Mouse (Mus musculus) testis, adult 2 months (tissue): Measurements from ENCODE around the gene Gm42674. TPM values are rescaled to one million over a fixed set of nuclear protein-coding genes. Genes with fewer than 3 reads are reported as not detected.

ENCODE experiments used
- H3K27ac ChIP-seq: fragments of 200-500 bp; 2 replicates; pipeline ENCODE4 v1.5.1; 2012; ENCODE audit warnings: low read depth, low read length; ENCODE audit not compliant: control insufficient read depth, insufficient read depth
- H3K27me3 ChIP-seq: fragments of 200-500 bp; 2 replicates; pipeline ENCODE4 v1.6.1; 2012; ENCODE audit warnings: mild to moderate bottlenecking, low read length, moderate library complexity; ENCODE audit not compliant: control insufficient read depth, insufficient read depth
- H3K36me3 ChIP-seq: fragments of 200-500 bp; 2 replicates; pipeline ENCODE4 v1.6.1; 2012; ENCODE audit warnings: mild to moderate bottlenecking, low read length; ENCODE audit not compliant: control insufficient read depth, insufficient read depth
- H3K4me1 ChIP-seq: fragments of 200-500 bp; 2 replicates; pipeline ENCODE4 v1.6.1; 2012; ENCODE audit warnings: low read length; ENCODE audit not compliant: control insufficient read depth, insufficient read depth
- H3K4me3 ChIP-seq: fragments of 200-500 bp; 2 replicates; pipeline ENCODE4 v1.5.1; 2012; ENCODE audit warnings: low read depth, mild to moderate bottlenecking, low read length, moderate library complexity, mixed read lengths; ENCODE audit not compliant: control insufficient read depth
- CTCF ChIP-seq: fragments of 200-500 bp; IDR thresholded peaks from 2 replicates; pipeline ENCODE4 v1.5.1; 2012; ENCODE audit warnings: low read depth, mild to moderate bottlenecking, inconsistent platforms, low read length, moderate library complexity; ENCODE audit not compliant: control insufficient read depth, insufficient read depth, insufficient replicate concordance
- POLR2A ChIP-seq: fragments of 200-500 bp; IDR thresholded peaks from 2 replicates; pipeline ENCODE4 v1.6.1; 2012; ENCODE audit warnings: low read depth, mild to moderate bottlenecking, inconsistent platforms, low read length, moderate library complexity; ENCODE audit not compliant: control insufficient read depth
- polyA plus RNA-seq: library from polyadenylated mRNA; depleted of rRNA; stranded (reverse); fragments of >200 nt; gene quantifications from 2 replicates; pipeline ENCODE4 v1.2.3, GENCODE M21; 2012; rRNA removed

Gm42674 gene
- polyA plus RNA-seq = not detected in 2 replicates

GRCm38 (mm10) chr3:90601486-90602110 lies at the start of gene Gm42674:
Gene Gm42674 (plus strand): TSS chr3:90601904.
- Histone ChIP-seq H3K4me1 (no peaks in the 10 kb centered on the region; the same call in 1 of the 2 replicates), H3K27ac (no peak within 1 kb of the TSS), H3K27me3 (no peaks in the 10 kb centered on the region)

DNA sequence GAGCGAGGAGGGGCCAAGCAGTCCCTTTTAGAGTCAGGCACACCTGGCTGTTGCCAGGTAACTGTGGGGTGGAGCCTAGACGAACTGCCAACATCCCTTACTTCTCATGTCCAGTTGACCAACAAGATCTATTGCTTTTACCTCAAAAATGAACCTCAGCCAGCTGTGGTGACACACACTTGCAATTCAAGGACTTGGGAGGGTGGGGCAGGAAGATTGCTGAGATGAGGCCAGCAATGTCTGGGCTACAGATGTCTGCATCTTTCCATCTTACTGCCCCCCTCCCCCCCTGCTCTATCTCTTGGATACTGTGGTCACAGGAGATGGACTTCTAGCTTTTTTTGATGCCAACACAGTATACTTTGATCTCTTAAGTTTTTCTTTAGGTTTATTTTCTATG lies 49.5 kb upstream of the Gm42674 start:
- TF ChIP-seq CTCF (no peak), POLR2A (no peak)

More at GRCm38 (mm10) chr3:90601486-90602110, at the start of gene Gm42674:
- H3K4me3 ChIP-seq = no peak within 1 kb of the TSS
- no peaks in the 10 kb centered on the region for H3K36me3 ChIP-seq
- TF ChIP-seq POLR2A (no peak), CTCF (no peak)

DNA sequence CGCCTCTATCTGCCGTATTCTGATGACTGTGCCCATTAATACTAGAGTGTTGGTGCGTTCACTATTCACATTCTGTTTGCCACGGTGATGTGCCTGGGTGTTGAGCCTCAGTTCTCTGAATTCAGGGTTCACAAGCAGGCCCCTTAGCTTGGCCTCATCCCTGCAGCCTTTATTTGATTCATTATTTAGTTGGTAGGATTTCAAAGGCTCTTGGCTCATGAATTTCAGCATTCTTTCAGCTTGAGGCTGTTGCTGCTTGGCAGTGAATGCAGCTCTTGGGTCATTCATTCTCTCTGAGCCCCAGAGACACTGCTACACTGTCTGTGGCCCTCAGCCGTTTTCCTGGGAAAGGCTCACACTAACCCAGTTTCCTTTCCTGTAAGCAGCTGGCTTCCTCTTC lies 45.8 kb upstream of the Gm42674 start:
- TF ChIP-seq POLR2A (no peak), CTCF (no peak)
- Histone ChIP-seq H3K4me3 (no peak overlapping the region), H3K4me1 (peaks cover 2% of the 10 kb centered on the region; the same call in 1 of the 2 replicates), H3K27ac (no peak overlapping the region), H3K36me3 (no peaks in the 10 kb centered on the region), H3K27me3 (no peaks in the 10 kb centered on the region)

More for the DNA sequence above, 49.5 kb upstream of the Gm42674 start:
- H3K36me3 ChIP-seq = no peaks in the 10 kb centered on the region
- H3K4me3 ChIP-seq = no peak overlapping the region
- H3K27ac ChIP-seq = no peak overlapping the region
- no peaks in the 10 kb centered on the region for H3K27me3 ChIP-seq
- H3K4me1 ChIP-seq = peaks cover 2% of the 10 kb centered on the region; the same call in 1 of the 2 replicates

DNA sequence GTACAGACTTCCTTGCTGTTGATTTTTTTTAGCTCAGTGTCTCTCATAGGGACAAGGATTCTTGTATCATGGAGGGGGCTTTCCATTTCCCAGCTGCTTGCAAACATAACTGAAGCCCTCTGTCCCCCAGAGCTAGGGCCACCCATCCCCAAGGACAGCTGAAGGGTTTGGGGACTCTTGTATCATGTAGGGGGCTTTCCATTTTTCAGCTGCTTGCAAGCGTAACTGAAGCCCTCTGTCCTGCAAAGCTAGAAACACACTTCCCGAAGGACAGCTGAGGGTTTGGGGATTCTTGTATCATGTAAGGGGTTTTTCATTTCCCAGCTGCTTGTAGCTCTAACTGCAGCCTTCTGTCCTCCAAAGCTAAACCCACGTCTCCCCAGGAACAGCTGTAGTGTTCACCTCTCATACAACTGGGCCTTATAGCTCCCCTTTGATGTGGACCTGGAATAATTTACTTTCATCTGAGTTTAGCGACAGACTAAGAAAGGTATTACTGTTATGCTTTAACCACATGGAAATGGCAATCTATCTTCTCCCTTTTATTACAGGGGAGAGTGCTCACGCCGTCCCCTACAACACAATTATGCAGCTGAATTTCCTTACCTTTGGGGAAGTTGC lies 41.6 kb upstream of the Gm42674 start, which contains the start of gene S100a3:
Gene S100a3 (plus strand): TSS at position 571 of the 621 bp plus-strand sequence.
- Histone ChIP-seq H3K4me3 (no peak within 1 kb of the TSS), H3K27ac (no peak within 1 kb of the TSS), H3K27me3 (no peaks in the 10 kb centered on the region), H3K36me3 (no peaks in the 10 kb centered on the region), H3K4me1 (no peaks in the 10 kb centered on the region)
- no peak for TF ChIP-seq CTCF
- TF ChIP-seq POLR2A = no peak

- H3K36me3 ChIP-seq = no peaks in the 10 kb centered on the region
- TF ChIP-seq CTCF = no peak
- TF ChIP-seq POLR2A = no peak
- H3K4me3 ChIP-seq = no peak overlapping the region
- H3K4me1 ChIP-seq = no peaks in the 10 kb centered on the region
- H3K27ac ChIP-seq = no peak overlapping the region
- no peaks in the 10 kb centered on the region for H3K27me3 ChIP-seq
Observed at GRCm38 (mm10) chr3:90574691-90575090, 27.0 kb upstream of the Gm42674 start.

- H3K27ac ChIP-seq = no peak overlapping the region
- H3K27me3 ChIP-seq = no peaks in the 10 kb centered on the region
- no peaks in the 10 kb centered on the region for H3K4me1 ChIP-seq
- no peak overlapping the region for H3K4me3 ChIP-seq
- TF ChIP-seq POLR2A (no peak), CTCF (no peak)
- H3K36me3 ChIP-seq = no peaks in the 10 kb centered on the region
Observed at GRCm38 (mm10) chr3:90575320-90575719, 26.4 kb upstream of the Gm42674 start.

DNA sequence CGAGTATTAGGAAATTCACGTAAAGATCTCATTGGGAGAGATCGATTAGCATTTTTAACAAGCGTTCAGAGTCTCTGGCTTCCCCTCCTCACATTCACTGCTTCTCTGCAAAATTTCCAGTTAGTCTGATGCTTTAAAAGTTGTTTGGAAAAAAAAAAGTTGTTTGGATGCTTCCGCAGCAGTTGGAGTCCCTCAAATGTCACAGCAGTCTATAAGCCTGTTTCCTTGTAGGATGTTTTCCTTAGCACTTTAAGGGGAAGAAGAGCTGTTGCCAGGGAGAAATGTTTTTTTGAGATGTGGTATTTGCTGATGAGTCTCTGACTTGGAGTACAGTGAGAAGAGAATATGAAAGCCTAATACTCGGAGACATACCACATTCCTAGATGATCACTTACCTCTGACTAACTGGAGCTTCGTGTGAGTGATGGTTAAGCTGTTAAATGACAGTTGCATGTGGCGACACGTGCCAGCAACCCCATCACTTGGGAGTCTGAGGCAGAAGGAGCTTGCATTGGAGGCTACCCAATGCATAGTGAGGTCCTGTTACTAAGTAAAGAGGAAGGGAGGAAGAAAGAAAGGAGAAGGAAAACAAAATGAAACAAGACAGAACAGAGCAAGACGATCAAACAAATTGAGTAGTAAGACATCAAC lies 25.2 kb upstream of the Gm42674 start:
- no peaks in the 10 kb centered on the region for H3K27me3 ChIP-seq
- no peak overlapping the region for H3K4me3 ChIP-seq
- no peaks in the 10 kb centered on the region for H3K36me3 ChIP-seq
- no peaks in the 10 kb centered on the region for H3K4me1 ChIP-seq
- TF ChIP-seq POLR2A (no peak), CTCF (no peak)
- H3K27ac ChIP-seq = no peak overlapping the region
